Mouse (Mus musculus) erythroblast, embryonic 14.5 days (primary cell): Measurements from ENCODE around the gene Bicra. TPM values are rescaled to one million over a fixed set of nuclear protein-coding genes. Genes with fewer than 3 reads are reported as not detected.

Experiments used
- H3K27me3 ChIP-seq: 2 replicates; pipeline ENCODE4 v1.6.1; 2012; ENCODE audit warnings: inconsistent platforms; ENCODE audit not compliant: control insufficient read depth
- H3K36me3 ChIP-seq: 2 replicates; pipeline ENCODE4 v1.6.1; 2012; ENCODE audit warnings: mild to moderate bottlenecking, inconsistent platforms; ENCODE audit not compliant: control insufficient read depth
- H3K4me1 ChIP-seq: 2 replicates; pipeline ENCODE4 v1.6.1; 2012; ENCODE audit warnings: inconsistent platforms; ENCODE audit not compliant: control insufficient read depth
- H3K4me3 ChIP-seq: replicated peaks from 2 replicates; pipeline ENCODE3; 2012; ENCODE audit warnings: moderate library complexity, mild to moderate bottlenecking, inconsistent platforms
- H3K9me3 ChIP-seq: 2 replicates; pipeline ENCODE4 v1.6.1; 2012; ENCODE audit warnings: low read length, inconsistent platforms, mixed read lengths; ENCODE audit not compliant: control insufficient read depth
- GATA1 ChIP-seq: IDR thresholded peaks from 2 replicates; pipeline ENCODE4 v1.6.1; 2012; ENCODE audit warnings: low read length, inconsistent platforms, mixed read lengths
- TAL1 ChIP-seq: IDR thresholded peaks from 3 replicates; pipeline ENCODE4 v1.6.1; 2012; ENCODE audit warnings: low read length, inconsistent platforms, mixed read lengths
- polyA plus RNA-seq: library from polyadenylated mRNA; stranded (reverse); fragments of >175 nt; gene quantifications from 2 replicates; pipeline ENCODE4 v1.2.3, GENCODE M21; 2012

The Bicra gene
- polyA plus RNA-seq, 1 experiment = 2.1 TPM

DNA sequence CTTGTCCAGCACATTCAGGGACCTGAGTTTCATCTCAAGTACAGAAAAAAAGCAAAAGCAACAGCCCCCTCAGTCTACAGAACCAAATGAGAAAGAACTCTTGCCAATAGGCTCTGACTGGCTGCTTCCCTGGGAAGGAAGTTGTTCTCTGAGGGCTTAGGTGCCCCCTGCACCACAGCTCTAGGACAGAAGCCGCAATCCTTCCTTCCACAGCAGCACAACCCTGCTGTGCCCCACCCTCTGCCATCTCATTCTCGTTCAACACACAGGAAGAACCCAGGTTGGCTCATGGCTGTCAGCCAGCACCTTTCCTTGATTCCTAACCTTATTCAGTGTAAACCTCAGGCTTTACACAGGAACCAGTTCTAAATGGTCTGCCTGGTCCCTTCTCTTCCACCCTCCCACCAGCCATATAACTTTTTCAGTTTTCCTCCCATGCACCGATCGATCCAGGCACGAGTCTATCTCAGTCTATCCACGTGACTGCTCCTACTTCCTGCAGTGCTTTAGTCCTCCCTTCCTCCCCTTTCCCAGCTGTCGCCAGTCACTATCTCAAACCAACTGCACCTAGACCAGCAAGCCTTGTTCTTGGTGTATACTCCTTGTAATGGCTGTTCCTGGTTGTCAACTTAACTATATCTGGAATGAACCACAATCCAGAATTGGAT, 36.2 kb downstream of the Bicra start:
- H3K4me1 ChIP-seq = peaks cover 17% of the 10 kb centered on the region
- H3K36me3 ChIP-seq = peaks cover 12% of the 10 kb centered on the region
- H3K27me3 ChIP-seq = no peaks in the 10 kb centered on the region
- no peak overlapping the region for H3K4me3 ChIP-seq
- H3K9me3 ChIP-seq = no peaks in the 10 kb centered on the region
- TF ChIP-seq TAL1 (no peak), GATA1 (no peak)

GRCm38 (mm10) chr7:16010649-16011048, 37.1 kb downstream of the Bicra start:
- peaks cover 12% of the 10 kb centered on the region for H3K36me3 ChIP-seq
- no peak overlapping the region for H3K4me3 ChIP-seq
- TF ChIP-seq TAL1 = no peak
- TF ChIP-seq GATA1 = no peak
- no peaks in the 10 kb centered on the region for H3K9me3 ChIP-seq
- peaks cover 17% of the 10 kb centered on the region for H3K4me1 ChIP-seq
- no peaks in the 10 kb centered on the region for H3K27me3 ChIP-seq

DNA sequence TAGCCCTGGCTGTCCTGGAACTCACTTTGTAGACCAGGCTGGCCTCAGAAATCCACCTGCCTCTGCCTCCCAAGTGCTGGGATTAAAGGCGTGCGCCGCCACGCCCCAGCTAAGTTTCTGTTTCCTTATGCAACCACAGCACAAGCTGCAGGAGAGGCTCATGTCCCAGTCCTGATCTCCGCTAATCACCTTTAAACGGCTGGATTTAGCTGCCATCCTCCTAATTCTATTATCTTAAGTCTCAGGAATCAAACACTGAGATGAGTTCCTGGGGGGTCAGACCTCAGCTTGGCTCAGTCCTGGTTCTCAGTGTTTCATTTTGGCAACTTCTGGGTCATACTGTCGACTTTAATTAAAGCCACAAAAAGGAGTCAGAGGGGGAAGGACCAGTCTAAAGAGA, 38.1 kb downstream of the Bicra start:
- TF ChIP-seq TAL1 = no peak
- Histone ChIP-seq H3K4me1 (peaks cover 18% of the 10 kb centered on the region), H3K9me3 (no peaks in the 10 kb centered on the region), H3K36me3 (peaks cover 15% of the 10 kb centered on the region), H3K27me3 (no peaks in the 10 kb centered on the region), H3K4me3 (no peak overlapping the region)

GRCm38 (mm10) chr7:16005020-16005419, 42.7 kb downstream of the Bicra start:
- H3K4me3 ChIP-seq = no peak overlapping the region
- H3K9me3 ChIP-seq = no peaks in the 10 kb centered on the region
- H3K36me3 ChIP-seq = peaks cover 15% of the 10 kb centered on the region
- no peaks in the 10 kb centered on the region for H3K27me3 ChIP-seq
- peaks cover 33% of the 10 kb centered on the region for H3K4me1 ChIP-seq
- no peak for TF ChIP-seq GATA1
- no peak for TF ChIP-seq TAL1

DNA sequence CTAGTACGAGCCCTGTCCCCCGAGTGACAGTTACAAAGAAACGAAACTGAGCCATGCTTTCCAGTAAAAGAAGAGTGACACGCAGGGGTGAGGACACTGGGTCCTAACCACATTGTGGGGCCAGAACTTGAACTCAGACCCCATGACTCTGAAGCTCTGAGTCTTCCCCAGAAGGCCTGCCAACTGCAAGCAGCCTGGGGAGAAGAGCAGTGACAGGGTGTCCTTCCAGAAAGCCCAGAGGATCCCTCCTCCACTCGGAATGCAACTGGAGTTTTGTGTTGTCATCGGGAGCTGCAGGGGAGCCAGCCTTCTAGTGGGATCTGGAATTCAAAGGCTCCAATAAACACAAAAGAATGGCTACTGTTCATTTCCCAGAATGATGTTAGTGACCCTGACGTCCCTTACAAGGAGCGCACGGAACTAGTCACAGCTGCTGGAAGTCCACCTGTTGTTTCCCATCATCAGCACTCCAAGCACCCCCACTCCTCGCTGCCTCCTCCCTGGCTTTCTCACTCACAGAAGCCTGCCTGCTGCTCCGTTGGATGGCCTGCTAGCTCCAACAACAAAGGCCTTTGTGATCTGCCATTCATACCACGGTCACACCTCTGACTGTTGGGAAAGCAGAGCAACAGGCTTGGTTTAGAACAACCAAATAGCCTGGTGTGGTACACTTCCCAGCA, 43.4 kb downstream of the Bicra start:
- Histone ChIP-seq H3K4me3 (no peak overlapping the region), H3K27me3 (no peaks in the 10 kb centered on the region), H3K36me3 (peaks cover 15% of the 10 kb centered on the region), H3K9me3 (no peaks in the 10 kb centered on the region), H3K4me1 (peaks cover 39% of the 10 kb centered on the region)
- TF ChIP-seq GATA1 = 0 out of 2 replicates have a peak, but pooled peaks have one; percentile 6
- no peak for TF ChIP-seq TAL1

DNA sequence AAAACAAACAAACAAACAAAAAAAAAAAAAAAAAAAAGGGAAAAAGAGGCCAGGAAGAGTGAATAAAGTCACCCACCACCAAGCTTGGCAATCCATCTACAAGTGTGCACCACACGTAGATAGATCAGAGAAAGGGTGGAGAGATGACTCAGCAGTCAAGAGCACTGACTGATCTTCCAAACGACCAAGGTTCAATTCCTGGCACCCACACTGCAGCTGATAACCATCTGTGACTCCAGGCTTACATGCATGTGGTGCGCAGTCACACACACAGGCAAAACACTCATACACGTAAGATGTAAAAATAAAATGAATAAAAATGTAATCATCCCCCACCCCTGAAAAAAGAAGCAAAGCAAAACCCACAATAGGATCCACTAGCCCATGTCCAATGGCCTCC, 44.7 kb downstream of the Bicra start:
- TF ChIP-seq GATA1 (no peak), TAL1 (no peak)
- H3K4me1 ChIP-seq = peaks cover 43% of the 10 kb centered on the region
- no peaks in the 10 kb centered on the region for H3K27me3 ChIP-seq
- peaks cover 21% of the 10 kb centered on the region for H3K36me3 ChIP-seq
- no peak overlapping the region for H3K4me3 ChIP-seq
- H3K9me3 ChIP-seq = no peaks in the 10 kb centered on the region

GRCm38 (mm10) chr7:16002171-16002570, 45.5 kb downstream of the Bicra start:
- Histone ChIP-seq H3K4me1 (peaks cover 43% of the 10 kb centered on the region), H3K27me3 (no peaks in the 10 kb centered on the region), H3K9me3 (no peaks in the 10 kb centered on the region), H3K4me3 (no peak overlapping the region), H3K36me3 (peaks cover 26% of the 10 kb centered on the region)
- TF ChIP-seq GATA1 (no peak), TAL1 (no peak)

- H3K36me3 ChIP-seq = peaks cover 31% of the 10 kb centered on the region
- H3K27me3 ChIP-seq = no peaks in the 10 kb centered on the region
- TF ChIP-seq TAL1 = no peak
- no peak for TF ChIP-seq GATA1
- peaks cover 43% of the 10 kb centered on the region for H3K4me1 ChIP-seq
- H3K9me3 ChIP-seq = no peaks in the 10 kb centered on the region
- no peak overlapping the region for H3K4me3 ChIP-seq
Observed at GRCm38 (mm10) chr7:16001691-16002090, 46.0 kb downstream of the Bicra start.

DNA sequence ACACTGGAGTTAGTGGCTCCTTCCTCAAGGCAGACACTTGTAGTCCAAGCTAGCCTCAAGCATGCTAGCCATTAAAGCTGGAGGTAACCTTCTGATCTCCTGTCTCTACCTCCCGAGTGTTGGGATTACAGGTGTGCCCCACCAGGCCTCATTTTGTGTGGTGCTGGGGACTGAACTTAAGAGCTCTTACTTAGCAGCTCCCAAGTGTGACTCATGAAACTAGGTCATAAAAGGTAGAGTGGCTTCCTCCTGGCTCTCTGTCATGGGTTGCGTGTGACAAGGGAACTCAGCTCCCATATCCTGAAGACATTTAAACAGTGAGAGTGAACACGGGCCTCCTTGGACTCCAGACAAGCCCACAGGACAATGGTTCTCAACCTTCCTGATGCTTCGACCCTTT, 53.9 kb downstream of the Bicra start:
- H3K4me1 ChIP-seq = no peaks in the 10 kb centered on the region
- no peak for TF ChIP-seq GATA1
- TF ChIP-seq TAL1 = no peak
- H3K4me3 ChIP-seq = no peak overlapping the region
- no peaks in the 10 kb centered on the region for H3K27me3 ChIP-seq
- peaks cover 75% of the 10 kb centered on the region for H3K36me3 ChIP-seq
- no peaks in the 10 kb centered on the region for H3K9me3 ChIP-seq
